Mouse (Mus musculus): ENCODE measurements at regions not wholly inside any gene's neighbourhood (a gene's known extent, or its start where the extent isn't known, plus 50 kb on each side); places are given as distances from the start of the nearest gene placed in this dataset.

DNA sequence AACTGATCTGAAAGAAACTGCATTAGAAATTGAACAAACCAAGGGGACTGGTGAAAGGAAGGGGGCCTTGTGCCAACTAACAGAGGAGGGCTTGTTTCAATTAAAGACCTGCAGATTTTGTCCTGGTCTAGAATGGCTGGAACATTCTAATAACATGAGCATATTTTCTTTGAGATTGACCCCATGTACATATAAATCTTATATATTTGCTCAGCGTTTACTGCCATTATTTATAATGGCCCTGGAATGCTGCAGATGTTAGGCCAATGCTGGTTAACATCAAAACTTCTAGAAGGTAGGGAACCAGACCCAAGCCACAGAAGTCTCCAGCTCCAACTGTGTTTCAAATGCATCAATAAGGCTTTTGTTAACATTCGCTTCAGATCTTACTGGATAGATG lies 326.4 kb downstream of the Tns1 start:
- DNase-seq (ENCODE audit: low spot score): no peak

GRCm38 (mm10) chr1:73797413-73797812 lies 326.8 kb downstream of the Tns1 start:
- DNase-seq (ENCODE audit: low spot score): no peak

DNA sequence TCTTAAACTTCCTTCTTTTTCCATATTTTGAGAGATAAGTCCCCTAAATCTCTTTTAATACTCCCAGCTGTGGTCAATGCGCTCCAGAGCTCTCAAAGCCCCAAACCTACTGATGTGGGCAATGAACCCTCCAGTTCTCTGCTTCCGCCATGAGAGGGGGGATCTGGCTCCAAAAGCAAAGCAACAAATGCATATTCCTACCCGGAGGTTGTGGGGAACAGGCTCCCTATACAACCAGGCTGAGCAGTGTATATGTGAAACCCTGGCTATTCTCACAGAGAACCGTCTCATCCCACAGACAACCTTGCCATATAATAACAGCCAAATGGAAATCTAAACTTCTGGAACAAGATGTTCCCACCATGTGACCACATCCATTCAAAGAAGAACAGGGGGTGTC lies 330.4 kb downstream of the Tns1 start:
- DNase-seq (ENCODE audit: low spot score): no peak

- DNase-seq (ENCODE audit: low spot score): no peak
These were observed 331.0 kb downstream of the Tns1 start for GRCm38 (mm10) chr1:73793256-73793655.

GRCm38 (mm10) chr1:73792311-73792710 lies 331.9 kb downstream of the Tns1 start:
- DNase-seq (ENCODE audit: low spot score): no peak

- no peak for DNase-seq (ENCODE audit: low spot score)
These were observed 336.6 kb downstream of the Tns1 start for GRCm38 (mm10) chr1:73787666-73788065.

GRCm38 (mm10) chr1:73787224-73787623 lies 337.0 kb downstream of the Tns1 start:
- no peak for DNase-seq (ENCODE audit: low spot score)

- no peak for DNase-seq (ENCODE audit: low spot score)
These were observed 340.9 kb downstream of the Tns1 start for GRCm38 (mm10) chr1:73783303-73783702.

GRCm38 (mm10) chr1:73782871-73783270 lies 341.4 kb downstream of the Tns1 start:
- peak; percentile 49 for DNase-seq (ENCODE audit: low spot score)

- DNase-seq (ENCODE audit: low spot score): no peak
These were observed 352.5 kb downstream of the Tns1 start for GRCm38 (mm10) chr1:73771773-73772172.

GRCm38 (mm10) chr1:73770631-73771030 lies 353.6 kb downstream of the Tns1 start:
- DNase-seq (ENCODE audit: low spot score): no peak

DNA sequence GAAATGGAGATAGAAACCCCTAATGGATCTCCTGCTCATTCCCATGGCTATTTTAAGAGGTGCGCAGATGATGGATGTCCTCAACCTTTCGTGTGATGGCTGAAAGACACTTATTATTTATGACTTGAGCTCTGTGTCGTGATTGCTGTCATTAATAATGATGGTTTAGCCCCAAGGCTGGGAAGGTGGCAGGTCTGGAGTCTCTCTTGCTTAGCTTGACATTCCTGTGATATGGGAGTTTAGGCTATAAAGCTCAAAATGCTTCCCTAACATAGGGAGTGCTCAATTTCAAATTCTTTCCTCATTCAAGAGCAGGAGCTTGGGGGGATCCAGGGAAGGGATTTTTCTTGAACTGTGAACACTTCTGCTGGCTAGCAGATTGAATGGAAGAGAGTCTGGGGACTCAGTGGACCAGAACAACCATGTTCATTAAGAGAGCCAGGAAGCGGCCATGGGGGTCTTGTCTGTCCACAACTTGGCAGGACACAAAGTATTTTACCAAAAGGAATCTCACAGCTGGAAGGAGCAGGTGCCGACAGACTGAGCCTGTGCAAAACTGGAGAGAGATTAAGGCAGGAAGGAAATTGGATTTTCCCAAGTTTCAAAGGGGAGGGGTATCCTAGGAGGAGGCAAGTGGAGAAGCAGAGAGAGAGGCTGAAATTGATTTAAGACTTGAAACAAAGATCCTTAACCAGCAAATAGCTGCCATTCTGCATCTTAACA lies 359.5 kb downstream of the Tns1 start:
- no peak for DNase-seq (ENCODE audit: low spot score)

GRCm38 (mm10) chr1:73758110-73759061 lies 365.9 kb downstream of the Tns1 start:
- DNase-seq (ENCODE audit: low spot score): no peak

- DNase-seq (ENCODE audit: low spot score): no peak
These were observed 368.5 kb downstream of the Tns1 start for GRCm38 (mm10) chr1:73755791-73756190.

- DNase-seq (ENCODE audit: low spot score): no peak
These were observed 369.3 kb downstream of the Tns1 start for GRCm38 (mm10) chr1:73754928-73755327.

GRCm38 (mm10) chr1:73753157-73753556 lies 371.1 kb downstream of the Tns1 start:
- no peak for DNase-seq (ENCODE audit: low spot score)

DNA sequence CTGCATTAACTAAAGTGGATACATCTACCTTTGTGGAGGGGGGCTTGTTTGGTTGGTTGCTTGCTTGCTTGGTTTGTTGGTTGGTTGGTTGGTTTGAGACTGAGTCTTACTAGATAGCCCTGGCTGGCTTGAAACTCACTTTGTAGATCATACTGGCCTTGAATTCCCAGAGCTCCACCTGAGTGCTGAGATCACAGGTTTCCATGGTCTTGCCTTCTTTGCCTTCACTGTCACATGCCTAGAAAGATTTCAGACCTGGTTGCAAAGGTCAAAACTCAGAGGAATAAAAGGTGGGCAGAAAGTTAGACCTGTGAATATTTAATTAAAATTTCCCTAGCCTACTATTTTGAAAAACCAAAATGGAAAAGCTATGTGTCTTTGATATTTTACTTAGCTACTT lies 375.5 kb downstream of the Tns1 start:
- no peak for DNase-seq (ENCODE audit: low spot score)

DNA sequence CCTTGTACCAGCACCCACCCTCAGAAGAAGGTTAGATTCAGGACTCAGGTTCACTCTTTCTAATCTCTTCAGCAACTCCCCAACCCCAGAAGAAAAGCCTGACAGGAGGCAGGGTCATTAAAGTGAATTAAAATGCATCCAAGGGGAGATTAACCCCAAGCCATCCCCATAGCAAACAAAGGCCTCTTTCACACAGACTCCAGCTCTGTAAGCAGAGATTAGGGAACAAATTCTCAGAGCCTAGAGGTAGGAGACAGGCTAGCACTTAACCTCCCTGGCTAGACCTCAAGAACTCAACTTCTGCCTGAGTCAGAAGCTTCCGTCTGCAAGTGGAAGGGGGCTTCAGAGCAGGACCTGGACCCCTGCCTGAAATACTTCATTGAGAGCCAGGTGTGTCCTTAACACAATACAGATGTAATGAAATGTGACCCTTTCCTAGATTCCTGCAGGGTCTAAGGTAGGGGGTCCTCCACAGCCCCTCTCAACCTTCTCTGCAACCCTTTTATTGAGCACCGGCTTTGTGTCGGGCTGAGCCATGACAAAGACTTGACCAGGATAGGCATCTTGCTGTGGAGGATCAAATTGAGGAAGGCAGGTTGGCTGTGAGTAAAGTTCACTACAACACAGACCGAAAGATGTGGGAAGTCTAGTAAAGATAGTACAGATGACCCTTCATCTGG lies 379.6 kb downstream of the Tns1 start:
- no peak for DNase-seq (ENCODE audit: low spot score)

DNA sequence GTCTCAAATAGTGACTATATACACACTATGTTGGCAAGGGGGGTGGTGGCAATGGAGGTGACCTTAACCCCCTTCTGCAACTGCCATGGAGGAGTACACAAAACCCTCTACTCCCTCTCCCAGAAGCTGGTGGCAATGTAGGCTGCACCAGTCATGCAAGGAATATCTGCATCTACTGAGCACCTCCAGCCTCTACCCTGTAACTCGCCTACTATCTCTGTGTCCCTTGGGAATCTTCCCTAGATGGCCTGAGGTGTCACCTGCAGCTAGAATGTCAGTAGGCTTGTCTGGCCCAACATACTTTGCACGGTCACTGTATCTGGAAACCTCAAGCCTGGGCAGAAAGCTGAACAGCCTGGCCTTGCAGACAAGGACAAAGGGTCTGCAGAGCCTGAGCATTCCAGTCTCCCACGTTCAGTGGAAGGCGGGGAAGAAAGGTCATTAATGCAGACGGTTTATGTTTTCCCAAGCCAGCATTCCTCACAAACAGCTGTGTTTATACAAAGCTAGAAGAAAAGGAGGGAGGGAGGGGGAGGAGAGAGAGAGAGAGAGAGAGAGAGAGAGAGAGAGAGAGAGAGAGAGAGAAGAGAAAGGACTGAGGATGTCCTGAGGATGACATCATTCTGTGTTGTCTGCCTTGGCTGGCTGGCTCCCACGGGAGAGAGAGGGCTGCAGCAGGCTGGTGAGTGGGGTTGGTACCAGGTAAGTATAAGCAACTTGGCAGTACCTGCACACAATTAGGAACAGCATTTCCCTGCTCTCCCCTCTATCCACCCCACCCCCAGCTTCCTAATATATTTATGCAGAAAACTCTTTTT lies 380.3 kb downstream of the Tns1 start:
- no peak for DNase-seq (ENCODE audit: low spot score)

DNA sequence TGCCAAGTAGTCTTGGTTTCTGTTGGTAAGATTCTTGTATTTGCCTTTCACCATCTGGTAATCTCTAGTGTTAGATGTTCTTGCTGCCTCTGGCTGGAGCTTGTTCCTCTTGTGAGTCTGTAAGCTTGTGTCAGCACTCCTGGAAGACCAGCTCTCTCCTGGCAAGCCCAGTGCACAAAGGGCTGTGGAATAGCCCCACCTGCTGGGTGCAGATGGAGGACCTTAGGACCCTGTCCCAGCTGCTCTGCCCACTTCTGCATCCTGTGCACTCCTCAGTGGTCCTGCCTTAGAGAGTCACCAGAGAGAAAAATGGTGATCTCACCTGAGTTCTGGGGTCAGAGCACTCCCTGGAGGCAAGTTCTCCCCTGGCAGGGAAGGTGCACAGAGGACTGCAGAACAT lies 387.2 kb downstream of the Tns1 start:
- DNase-seq (ENCODE audit: low spot score): no peak

GRCm38 (mm10) chr1:73728377-73728776 lies 395.9 kb downstream of the Tns1 start:
- DNase-seq (ENCODE audit: low spot score): no peak

- no peak for DNase-seq (ENCODE audit: low spot score)
These were observed 396.5 kb downstream of the Tns1 start for GRCm38 (mm10) chr1:73727781-73728180.

Measured in MN1 (cell line).